Mouse (Mus musculus) heart, adult 2 months (tissue): ENCODE measurements around the gene Islr. TPM values are rescaled to one million over a fixed set of nuclear protein-coding genes. Genes with fewer than 3 reads are reported as not detected.

Experiments used
- DNase-seq, 2 experiments: peaks; one replicate each; pipeline ENCODE4 v3.0.0; 2021
- H3K27ac ChIP-seq: fragments of 200-600 bp; 2 replicates; pipeline ENCODE4 v1.8.1; 2022
- H3K27me3 ChIP-seq: fragments of 200-500 bp; 2 replicates; pipeline ENCODE4 v1.6.1; 2012; ENCODE audit warnings: mild to moderate bottlenecking, low read length, inconsistent platforms, mixed read lengths; ENCODE audit not compliant: control insufficient read depth, insufficient read depth
- H3K36me3 ChIP-seq: fragments of 200-500 bp; 2 replicates; pipeline ENCODE4 v1.6.1; 2012; ENCODE audit warnings: low read length, inconsistent platforms; ENCODE audit not compliant: control insufficient read depth, insufficient read depth
- H3K4me1 ChIP-seq: fragments of 200-500 bp; 2 replicates; pipeline ENCODE4 v1.6.1; 2011; ENCODE audit warnings: low read length; ENCODE audit not compliant: control insufficient read depth, insufficient read depth
- H3K4me3 ChIP-seq: fragments of 200-600 bp; 2 replicates; pipeline ENCODE4 v1.8.1; 2022
- H3K79me2 ChIP-seq: fragments of 200-500 bp; replicated peaks from 2 replicates; pipeline ENCODE4 v1.6.1; 2012; ENCODE audit warnings: mild to moderate bottlenecking, inconsistent platforms, low read length, moderate library complexity, mixed read lengths; ENCODE audit not compliant: control insufficient read depth, insufficient read depth
- H3K9ac ChIP-seq: fragments of 200-500 bp; 2 replicates; pipeline ENCODE4 v1.6.1; 2012; ENCODE audit warnings: low read depth, mild to moderate bottlenecking, control low read depth, inconsistent platforms, low read length, mixed read lengths
- CTCF ChIP-seq: fragments of 200-600 bp; IDR thresholded peaks from 2 replicates; pipeline ENCODE4 v1.8.1; 2022; ENCODE audit warnings: antibody characterized with exemption, mild to moderate bottlenecking, moderate library complexity
- EP300 ChIP-seq: fragments of 200-500 bp; IDR thresholded peaks from 2 replicates; pipeline ENCODE4 v1.6.1; 2011; ENCODE audit warnings: low read depth, low read length, control low read depth; ENCODE audit not compliant: insufficient read depth
- POLR2A ChIP-seq: fragments of 200-500 bp; IDR thresholded peaks from 2 replicates; pipeline ENCODE4 v1.6.1; 2011; ENCODE audit warnings: mild to moderate bottlenecking, low read depth, low read length, control low read depth; ENCODE audit not compliant: insufficient read depth
- WGBS: fragments of 180-500 bp; shearing (Covaris S2); methylation state at CpG from one replicate; pipeline ENCODE4 v1.1.7; 2018; 5-methylcytosine and 5-hydroxymethylcytosine counted together
- intact Hi-C: fragments of 180-260 bp; cut with DNase I; formaldehyde crosslinking; loops from one replicate; pipeline ENCODE4 v1.15.1; 2025
- polyA plus RNA-seq: library from polyadenylated mRNA; depleted of rRNA; stranded (reverse); fragments of >200 nt; gene quantifications from 2 replicates; pipeline ENCODE4 v1.2.3, GENCODE M21; 2012
- total RNA-seq, 2 experiments: library from RNA; stranded (reverse); gene quantifications; 2 replicates each; pipeline ENCODE4 v1.2.3; 2021

Gene Islr
- total and polyA plus RNA-seq, 3 experiments = 19.1 to 100.0 (median 29.8) TPM

DNA sequence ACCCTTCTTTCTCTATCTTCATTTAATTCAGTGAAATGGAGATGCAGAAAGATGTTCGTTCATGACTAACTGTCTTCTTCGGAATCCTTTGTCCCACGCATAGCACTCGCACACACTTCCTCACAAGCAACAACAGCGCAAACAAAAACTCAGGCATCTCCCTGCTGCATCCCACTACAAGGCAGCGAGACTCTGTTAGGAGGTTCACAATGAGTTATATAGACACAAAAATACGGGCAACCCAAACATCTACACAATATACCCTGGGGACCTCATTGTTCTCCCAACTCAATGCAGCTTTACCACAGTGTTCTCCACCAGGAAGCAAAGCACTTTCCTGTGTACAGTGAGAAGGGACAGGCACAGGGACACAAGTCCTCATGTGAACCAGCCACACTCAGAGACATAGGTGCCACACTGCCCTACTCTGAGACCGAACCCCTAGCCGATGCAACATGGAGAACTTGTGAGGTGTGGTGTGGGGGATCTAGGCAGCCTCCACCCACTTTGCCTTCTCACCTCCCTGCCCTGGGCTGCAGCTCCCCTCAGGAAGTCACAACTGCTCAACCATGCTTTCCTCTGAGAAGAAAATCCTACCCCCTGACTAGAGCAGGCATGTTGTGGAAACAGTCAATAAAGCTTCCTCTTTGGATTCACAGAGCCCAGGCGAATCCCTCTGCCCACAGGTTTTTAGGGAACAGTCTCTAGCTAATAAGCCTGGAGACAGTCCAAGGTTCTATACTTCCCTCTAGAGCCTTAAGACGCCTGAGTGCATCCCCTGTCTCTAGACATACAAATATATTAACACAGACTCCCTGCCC lies 3.6 kb downstream of the Islr start:
- Histone ChIP-seq H3K4me3 (no peak overlapping the region), H3K9ac (no peak overlapping the region), H3K36me3 (no peaks in the 10 kb centered on the region), H3K27me3 (peaks cover 31% of the 10 kb centered on the region), H3K79me2 (no peaks in the 10 kb centered on the region), H3K4me1 (no peaks in the 10 kb centered on the region), H3K27ac (no peak overlapping the region)
- TF ChIP-seq CTCF = no peak
- TF ChIP-seq EP300 = no peak
- no peak for TF ChIP-seq POLR2A
- DNase-seq = no peak
- intact Hi-C loops = no loop called here
- WGBS = 14% methylated on average over 11 of the region's 11 CpGs

DNA sequence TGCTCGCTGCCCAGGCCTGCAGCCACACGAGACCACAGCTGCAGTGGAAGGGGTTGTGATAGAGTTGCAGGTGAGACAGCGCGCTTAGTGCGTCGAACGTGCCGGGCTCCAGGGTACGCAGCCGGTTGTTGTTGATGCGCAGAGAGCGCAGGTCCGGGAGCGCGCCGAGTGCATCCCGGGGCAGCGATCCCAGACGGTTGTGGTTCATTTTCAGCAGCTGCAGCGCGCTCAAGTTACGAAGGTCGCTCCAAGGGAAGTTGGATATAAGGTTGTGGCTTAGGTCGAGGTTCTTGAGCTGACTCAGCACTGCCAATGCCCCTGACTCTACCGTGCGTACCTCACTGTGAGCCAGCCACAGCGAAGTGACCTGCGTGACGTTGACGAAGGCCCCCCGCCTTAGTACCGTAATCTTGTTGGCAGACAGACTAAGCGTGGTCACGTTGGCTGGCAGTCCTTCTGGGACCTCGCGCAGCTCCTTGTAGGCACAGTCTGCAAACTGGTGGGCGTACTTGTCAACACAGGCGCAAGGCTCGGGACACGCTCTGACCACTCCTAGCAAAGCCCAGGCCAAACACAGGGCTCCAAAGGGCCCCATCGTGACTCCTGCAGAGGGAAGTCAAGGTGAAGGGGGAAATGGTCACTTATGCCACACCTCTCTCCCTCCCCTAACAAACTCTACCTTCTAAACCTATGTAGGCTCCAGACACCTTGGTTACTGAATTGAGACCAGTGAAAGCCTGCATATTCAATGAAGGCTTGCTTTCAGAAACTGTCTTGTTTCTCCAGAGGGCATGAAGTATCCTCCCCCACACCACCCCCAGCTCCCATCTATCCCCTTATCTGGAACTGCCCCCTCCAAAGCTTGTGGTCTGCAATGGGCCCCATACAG lies 4.5 kb downstream of the Islr start:
- TF ChIP-seq POLR2A (no peak), EP300 (no peak), CTCF (no peak)
- no peak for DNase-seq
- H3K4me1 ChIP-seq = no peaks in the 10 kb centered on the region
- H3K4me3 ChIP-seq = no peak overlapping the region
- no peaks in the 10 kb centered on the region for H3K36me3 ChIP-seq
- intact Hi-C loops = no loop called here
- 7% methylated on average over 41 of the region's 41 CpGs for WGBS
- no peak overlapping the region for H3K27ac ChIP-seq
- H3K79me2 ChIP-seq = no peaks in the 10 kb centered on the region
- H3K27me3 ChIP-seq = peaks cover 33% of the 10 kb centered on the region
- no peak overlapping the region for H3K9ac ChIP-seq

DNA sequence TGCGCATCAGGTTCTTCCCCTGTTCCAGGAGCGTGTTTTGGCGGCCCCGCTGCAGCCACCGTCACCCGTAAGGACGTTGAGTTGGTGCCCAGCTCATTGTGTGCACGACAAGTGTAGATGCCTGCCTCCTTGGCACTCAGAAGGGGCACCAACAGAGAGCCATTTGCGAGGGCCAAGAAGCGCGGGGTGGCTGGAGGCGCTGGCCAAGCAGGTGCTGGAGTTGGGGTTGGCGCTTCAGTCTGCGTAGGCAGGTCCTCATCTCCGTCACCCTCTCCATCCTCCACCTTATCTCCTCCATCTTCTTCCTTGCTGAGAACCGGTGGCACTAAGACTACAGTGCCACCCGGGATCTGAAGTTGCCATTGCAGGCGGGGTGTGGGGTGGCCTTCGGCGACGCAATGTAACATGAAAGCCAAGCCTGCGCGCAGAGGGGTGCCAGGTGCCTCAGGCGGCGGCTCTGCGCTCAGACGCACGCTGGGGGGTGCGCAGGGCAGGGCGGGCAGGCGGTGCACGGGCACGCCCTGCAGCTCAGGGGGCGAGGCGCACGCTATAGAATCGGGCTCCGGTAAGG lies 5.2 kb downstream of the Islr start:
- Histone ChIP-seq H3K4me1 (no peaks in the 10 kb centered on the region), H3K27me3 (peaks cover 34% of the 10 kb centered on the region), H3K36me3 (no peaks in the 10 kb centered on the region), H3K79me2 (no peaks in the 10 kb centered on the region), H3K4me3 (no peak overlapping the region), H3K9ac (no peak overlapping the region), H3K27ac (no peak overlapping the region)
- TF ChIP-seq EP300 (no peak), POLR2A (no peak), CTCF (no peak)
- intact Hi-C loops = no loop called here
- DNase-seq = no peak
- WGBS = 8% methylated on average over 38 of the region's 38 CpGs

DNA sequence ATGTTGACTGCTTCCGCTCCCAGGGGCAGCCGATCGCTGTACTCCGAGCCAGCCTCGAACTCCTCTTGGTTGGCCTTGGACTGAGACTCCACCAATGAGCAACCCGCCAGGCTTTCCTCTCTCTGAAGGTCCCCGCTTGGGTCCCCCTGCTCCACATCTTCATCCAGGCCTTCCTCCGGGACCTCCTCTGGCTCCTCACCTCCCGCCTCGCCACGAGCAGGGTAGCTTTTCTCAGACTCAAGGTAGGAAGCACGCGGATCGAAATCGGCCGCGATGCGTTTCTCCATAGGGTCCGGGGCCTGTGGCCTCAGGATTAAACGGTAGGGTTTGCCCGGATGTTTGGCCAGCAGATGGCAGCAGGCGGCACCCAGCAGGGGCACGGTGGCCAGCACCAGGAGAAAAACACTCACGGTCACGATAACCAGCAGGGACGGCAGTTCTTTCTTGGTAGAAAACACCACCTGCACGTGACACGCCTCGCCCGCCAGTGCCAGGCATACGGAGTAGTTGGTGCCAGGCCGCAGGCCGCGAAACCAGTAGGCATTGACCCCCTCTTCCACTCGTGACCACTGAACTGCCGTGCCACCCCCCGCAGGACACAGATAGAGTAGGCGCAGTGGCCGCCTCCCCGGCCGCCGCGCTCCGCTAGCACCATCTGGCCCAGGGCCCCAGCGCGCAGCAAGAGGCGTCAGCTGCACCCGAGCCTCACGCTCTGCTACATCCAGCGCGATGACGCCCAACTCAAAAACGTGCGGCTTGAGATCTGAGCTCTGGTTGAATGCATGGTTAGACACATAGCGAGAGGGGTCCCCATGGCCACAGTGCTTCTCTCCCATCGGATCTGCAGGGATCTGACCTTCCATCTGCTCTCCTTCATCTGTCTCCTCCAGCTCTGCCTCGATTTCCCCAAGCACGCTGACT lies 6.1 kb downstream of the Islr start:
- no peaks in the 10 kb centered on the region for H3K36me3 ChIP-seq
- H3K4me1 ChIP-seq = no peaks in the 10 kb centered on the region
- peak; percentile 57 to 69 for DNase-seq
- H3K79me2 ChIP-seq = no peaks in the 10 kb centered on the region
- 5% methylated on average over 58 of the region's 58 CpGs for WGBS
- intact Hi-C loops = no loop called here
- H3K9ac ChIP-seq = no peak overlapping the region
- peak overlapping the region; percentile 30; the same call in 1 of the 2 replicates for H3K4me3 ChIP-seq
- TF ChIP-seq CTCF = peak; percentile 71
- TF ChIP-seq POLR2A = no peak
- no peak overlapping the region for H3K27ac ChIP-seq
- H3K27me3 ChIP-seq = peaks cover 30% of the 10 kb centered on the region

DNA sequence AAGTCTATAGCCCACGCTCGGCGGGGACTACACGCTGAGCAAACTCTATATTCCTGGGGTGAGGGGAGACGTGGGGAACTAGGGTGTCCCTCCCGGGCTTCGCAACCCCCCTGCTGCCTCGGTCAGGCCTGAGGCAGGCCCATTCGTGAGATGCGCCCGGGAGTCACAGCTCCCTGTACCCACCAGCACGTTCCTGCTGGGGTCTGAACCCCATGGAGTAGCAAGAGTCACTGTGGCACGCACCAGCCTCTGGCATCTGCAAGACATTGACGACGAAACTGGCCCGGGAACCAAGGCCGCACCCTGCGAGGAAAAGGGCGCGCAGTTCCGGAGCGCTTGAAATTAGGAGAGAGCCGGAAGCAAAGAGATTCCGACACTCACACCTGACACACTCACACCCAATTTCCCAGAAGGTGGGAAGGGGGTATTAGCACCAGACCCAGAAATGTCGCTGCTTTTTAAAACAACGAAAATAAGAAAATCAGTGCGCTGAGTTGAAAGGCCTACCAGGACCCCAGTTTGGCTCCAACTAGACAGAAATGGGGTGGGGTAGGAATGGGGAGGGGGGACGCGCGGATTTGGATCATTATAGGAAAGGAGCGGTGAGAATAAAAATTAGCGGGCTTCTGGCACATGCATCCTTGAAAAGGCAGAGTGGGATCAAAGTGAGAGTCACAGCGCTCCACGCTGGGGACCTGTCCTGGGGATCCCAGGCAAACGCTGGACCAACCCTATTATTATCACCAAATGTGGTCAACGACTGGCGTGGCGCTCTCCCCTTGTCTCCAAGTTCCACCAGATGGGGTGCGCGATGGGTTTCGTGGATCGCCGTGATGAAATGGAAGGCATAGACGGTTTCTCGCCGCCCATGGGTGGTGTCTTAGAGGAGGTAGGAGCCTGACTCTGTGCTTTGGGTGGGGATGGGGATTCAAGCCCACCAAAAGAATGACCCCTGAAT lies 7.2 kb downstream of the Islr start:
- TF ChIP-seq EP300 (no peak), POLR2A (no peak), CTCF (no peak)
- H3K27me3 ChIP-seq = peaks cover 25% of the 10 kb centered on the region
- H3K79me2 ChIP-seq = no peaks in the 10 kb centered on the region
- intact Hi-C loops = no loop called here
- DNase-seq = no peak
- 15% methylated on average over 46 of the region's 46 CpGs for WGBS
- no peak overlapping the region for H3K9ac ChIP-seq
- no peaks in the 10 kb centered on the region for H3K4me1 ChIP-seq
- H3K27ac ChIP-seq = no peak overlapping the region
- H3K4me3 ChIP-seq = no peak overlapping the region
- no peaks in the 10 kb centered on the region for H3K36me3 ChIP-seq
